Mouse (Mus musculus) embryonic fibroblast, embryonic 13.5 days (primary cell): Measurements from ENCODE around the gene Trim14.

Experiments
- CTCF ChIP-seq: IDR thresholded peaks from 2 replicates; pipeline ENCODE4 v1.5.1; 2011; ENCODE audit warnings: mild to moderate bottlenecking, control low read depth, low read length, moderate library complexity, borderline replicate concordance; ENCODE audit not compliant: insufficient read depth
- POLR2A ChIP-seq: IDR thresholded peaks from 2 replicates; pipeline ENCODE4 v1.6.1; 2011; ENCODE audit warnings: low read depth, mild to moderate bottlenecking, control low read depth, low read length, moderate library complexity

DNA sequence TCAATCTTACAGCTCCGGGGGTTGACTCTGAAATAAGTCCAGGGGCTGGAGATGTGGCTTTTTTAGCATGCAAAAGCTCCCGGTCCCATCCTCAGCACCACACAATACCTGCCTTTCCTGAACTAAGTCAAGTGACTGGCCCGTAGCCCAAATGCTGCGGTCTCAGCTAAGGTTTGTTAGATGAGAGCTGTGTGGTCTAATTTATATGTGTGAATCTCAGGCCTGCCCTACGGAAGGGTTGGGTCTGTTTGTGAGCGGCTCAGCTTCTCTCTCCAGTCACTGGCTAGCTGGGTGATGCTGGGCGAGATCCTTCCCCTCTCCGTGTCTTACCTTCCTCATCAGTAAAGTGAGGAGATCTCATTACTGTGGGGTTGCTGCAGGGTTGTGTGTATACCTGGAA is 32.2 kb upstream of the Trim14 start:
- no peak for TF ChIP-seq CTCF
- TF ChIP-seq POLR2A, result no peak
